Mouse (Mus musculus) CH12.LX (cell line): ENCODE data around the gene Atxn7l3. TPM values are rescaled to one million over a fixed set of nuclear protein-coding genes. Genes with fewer than 3 reads are reported as not detected.

Source experiments
- DNase-seq: peaks from one replicate; pipeline ENCODE4 v3.0.0-alpha.2; 2013; ENCODE audit errors: extremely low read depth
- H3K27ac ChIP-seq: 2 replicates; pipeline ENCODE4 v1.5.1; 2012; ENCODE audit warnings: low read depth, mild to moderate bottlenecking, control low read depth, moderate library complexity; ENCODE audit not compliant: insufficient read depth
- H3K27me3 ChIP-seq: replicated peaks from 2 replicates; pipeline ENCODE3; 2012; ENCODE audit warnings: inconsistent platforms
- H3K36me3 ChIP-seq, 2 experiments: replicated peaks in 1 of 2; 2 replicates each; pipeline versions ENCODE3 to v1.6.1; 2012; ENCODE audit warnings: inconsistent platforms in 1 of 2, low read length in 1 of 2, mild to moderate bottlenecking in 1 of 2, mixed read lengths in 1 of 2, moderate library complexity in 1 of 2; ENCODE audit not compliant: control insufficient read depth in 1 of 2, insufficient read depth in 1 of 2
- H3K4me1 ChIP-seq, 2 experiments: 2 replicates each; pipeline ENCODE4 v1.6.1; 2012; ENCODE audit warnings: inconsistent platforms in 1 of 2, moderate library complexity in 1 of 2; ENCODE audit not compliant: insufficient read depth in 2 of 2, control insufficient read depth in 1 of 2
- H3K4me2 ChIP-seq: 2 replicates; pipeline ENCODE4 v1.6.1; 2012; ENCODE audit warnings: low read depth, mild to moderate bottlenecking, control low read depth; ENCODE audit not compliant: poor library complexity, insufficient read depth, severe bottlenecking
- H3K4me3 ChIP-seq, 3 experiments: fragments of 150-350 bp in 1 of 3; sonication (generic) in 1 of 3; replicated peaks in 1 of 3; 2 replicates each; pipeline versions ENCODE3 to v1.5.1; 2011 to 2012; ENCODE audit warnings: low read depth in 2 of 3, low read length in 2 of 3, mild to moderate bottlenecking in 2 of 3, moderate library complexity in 2 of 3, control low read depth in 1 of 3, improper control_type of control experiment in 1 of 3, inconsistent platforms in 1 of 3, mixed read lengths in 1 of 3; ENCODE audit not compliant: poor library complexity in 1 of 3
- H3K79me2 ChIP-seq: replicated peaks from 2 replicates; pipeline ENCODE4 v1.6.1; 2012; ENCODE audit warnings: mild to moderate bottlenecking, moderate library complexity; ENCODE audit not compliant: control insufficient read depth, poor library complexity, insufficient read depth, severe bottlenecking; ENCODE audit errors: extremely low read depth
- H3K9ac ChIP-seq: 2 replicates; pipeline ENCODE4 v1.6.1; 2012; ENCODE audit warnings: low read depth, mild to moderate bottlenecking, control low read depth, moderate library complexity; ENCODE audit not compliant: insufficient read depth
- H3K9me3 ChIP-seq: replicated peaks from 2 replicates; pipeline ENCODE3; 2012; ENCODE audit warnings: low read length, inconsistent platforms, mixed read lengths
- BHLHE40 ChIP-seq: IDR thresholded peaks from 2 replicates; pipeline ENCODE4 v1.6.1; 2011; ENCODE audit warnings: mild to moderate bottlenecking, low read depth, low read length, improper control_type of control experiment
- CHD1 ChIP-seq: IDR thresholded peaks from 2 replicates; pipeline ENCODE4 v1.6.1; 2012; ENCODE audit warnings: low read depth, low read length, improper control_type of control experiment, inconsistent platforms
- CHD2 ChIP-seq: IDR thresholded peaks from 2 replicates; pipeline ENCODE4 v1.6.1; 2011; ENCODE audit warnings: low read length, improper control_type of control experiment
- CTCF ChIP-seq, 2 experiments: IDR thresholded peaks in 1 of 2; conservative IDR thresholded peaks in 1 of 2; 2 replicates each; pipeline ENCODE4 v1.5.1; 2011 to 2012; ENCODE audit warnings: low read depth in 2 of 2, low read length in 2 of 2, improper control_type of control experiment in 1 of 2, inconsistent platforms in 1 of 2, mild to moderate bottlenecking in 1 of 2, moderate library complexity in 1 of 2
- ELF1 ChIP-seq: IDR thresholded peaks from 2 replicates; pipeline ENCODE4 v1.6.1; 2014; ENCODE audit warnings: low read depth, mild to moderate bottlenecking, inconsistent platforms, low read length, improper control_type of control experiment
- EP300 ChIP-seq: IDR thresholded peaks from 2 replicates; pipeline ENCODE4 v1.6.1; 2011; ENCODE audit warnings: low read length, improper control_type of control experiment
- ETS1 ChIP-seq: conservative IDR thresholded peaks from 2 replicates; pipeline ENCODE4 v1.6.1; 2012; ENCODE audit warnings: low read depth, mild to moderate bottlenecking, inconsistent platforms, low read length, improper control_type of control experiment, moderate library complexity
- GABPA ChIP-seq: IDR thresholded peaks from 2 replicates; pipeline ENCODE4 v1.6.1; 2012; ENCODE audit warnings: low read depth, low read length, improper control_type of control experiment, inconsistent platforms; ENCODE audit not compliant: insufficient replicate concordance
- HCFC1 ChIP-seq: IDR thresholded peaks from 2 replicates; pipeline ENCODE4 v1.6.1; 2012; ENCODE audit warnings: low read depth, mild to moderate bottlenecking, inconsistent platforms, low read length, improper control_type of control experiment
- IRF4 ChIP-seq: IDR thresholded peaks from 2 replicates; pipeline ENCODE4 v1.6.1; 2014; ENCODE audit warnings: low read depth, mild to moderate bottlenecking, inconsistent platforms, low read length, improper control_type of control experiment
- JUN ChIP-seq: IDR thresholded peaks from 2 replicates; pipeline ENCODE4 v1.6.1; 2011; ENCODE audit warnings: low read depth, mild to moderate bottlenecking, low read length, improper control_type of control experiment, moderate library complexity; ENCODE audit not compliant: insufficient read depth
- JUND ChIP-seq: conservative IDR thresholded peaks from 2 replicates; pipeline ENCODE4 v1.6.1; 2011; ENCODE audit warnings: low read depth, low read length, improper control_type of control experiment
- KAT2A ChIP-seq: IDR thresholded peaks from 2 replicates; pipeline ENCODE4 v1.6.1; 2012; ENCODE audit warnings: low read length, improper control_type of control experiment, inconsistent platforms; ENCODE audit not compliant: insufficient replicate concordance
- MAFK ChIP-seq: IDR thresholded peaks from 2 replicates; pipeline ENCODE4 v1.6.1; 2011; ENCODE audit warnings: low read length, improper control_type of control experiment; ENCODE audit not compliant: insufficient replicate concordance
- MAX ChIP-seq: IDR thresholded peaks from 2 replicates; pipeline ENCODE4 v1.6.1; 2011; ENCODE audit warnings: low read length, improper control_type of control experiment
- MAZ ChIP-seq: IDR thresholded peaks from 2 replicates; pipeline ENCODE4 v1.6.1; 2012; ENCODE audit warnings: low read depth, mild to moderate bottlenecking, inconsistent platforms, low read length, improper control_type of control experiment, moderate library complexity
- MEF2A ChIP-seq: IDR thresholded peaks from 2 replicates; pipeline ENCODE4 v1.6.1; 2014; ENCODE audit warnings: low read depth, mild to moderate bottlenecking, inconsistent platforms, low read length, improper control_type of control experiment, borderline replicate concordance
- MXI1 ChIP-seq: IDR thresholded peaks from 2 replicates; pipeline ENCODE4 v1.6.1; 2011; ENCODE audit warnings: mild to moderate bottlenecking, low read depth, low read length, improper control_type of control experiment
- MYC ChIP-seq: IDR thresholded peaks from 2 replicates; pipeline ENCODE4 v1.6.1; 2011; ENCODE audit warnings: low read depth, mild to moderate bottlenecking, improper control_type of control experiment, low read length
- NELFE ChIP-seq: IDR thresholded peaks from 2 replicates; pipeline ENCODE4 v1.6.1; 2011; ENCODE audit warnings: low read depth, low read length, improper control_type of control experiment
- NRF1 ChIP-seq: IDR thresholded peaks from 2 replicates; pipeline ENCODE4 v1.6.1; 2014; ENCODE audit warnings: low read depth, mild to moderate bottlenecking, inconsistent platforms, low read length, improper control_type of control experiment, moderate library complexity
- PAX5 ChIP-seq: IDR thresholded peaks from 2 replicates; pipeline ENCODE4 v1.6.1; 2012; ENCODE audit warnings: low read length, inconsistent platforms, mixed read lengths
- POLR2A ChIP-seq: IDR thresholded peaks from 2 replicates; pipeline ENCODE4 v1.6.1; 2011; ENCODE audit warnings: low read depth, mild to moderate bottlenecking, improper control_type of control experiment, low read length
- POLR2AphosphoS2 ChIP-seq: IDR thresholded peaks from 2 replicates; pipeline ENCODE4 v1.6.1; 2011; ENCODE audit warnings: low read depth, low read length, improper control_type of control experiment
- SIN3A ChIP-seq: IDR thresholded peaks from 2 replicates; pipeline ENCODE4 v1.6.1; 2012; ENCODE audit warnings: low read length, improper control_type of control experiment, inconsistent platforms
- SMC3 ChIP-seq: IDR thresholded peaks from 2 replicates; pipeline ENCODE4 v1.6.1; 2011; ENCODE audit warnings: low read depth, low read length, improper control_type of control experiment
- TBP ChIP-seq: conservative IDR thresholded peaks from 2 replicates; pipeline ENCODE4 v1.6.1; 2011; ENCODE audit warnings: low read depth, low read length, improper control_type of control experiment
- TCF12 ChIP-seq: IDR thresholded peaks from 2 replicates; pipeline ENCODE4 v1.6.1; 2014; ENCODE audit warnings: low read depth, mild to moderate bottlenecking, inconsistent platforms, low read length, improper control_type of control experiment
- UBTF ChIP-seq: IDR thresholded peaks from 2 replicates; pipeline ENCODE4 v1.6.1; 2012; ENCODE audit warnings: low read depth, mild to moderate bottlenecking, inconsistent platforms, low read length, improper control_type of control experiment, moderate library complexity
- USF1 ChIP-seq: IDR thresholded peaks from 2 replicates; pipeline ENCODE4 v1.6.1; 2014; ENCODE audit warnings: low read depth, mild to moderate bottlenecking, inconsistent platforms, low read length, improper control_type of control experiment
- USF2 ChIP-seq: conservative IDR thresholded peaks from 2 replicates; pipeline ENCODE4 v1.6.1; 2011; ENCODE audit warnings: low read depth, low read length, improper control_type of control experiment
- ZC3H11A ChIP-seq: IDR thresholded peaks from 2 replicates; pipeline ENCODE4 v1.6.1; 2012; ENCODE audit warnings: low read depth, mild to moderate bottlenecking, inconsistent platforms, low read length, improper control_type of control experiment
- ZKSCAN1 ChIP-seq: IDR thresholded peaks from 2 replicates; pipeline ENCODE4 v1.6.1; 2012; ENCODE audit warnings: low read depth, inconsistent platforms, low read length, improper control_type of control experiment, borderline replicate concordance
- ZMIZ1 ChIP-seq: IDR thresholded peaks from 2 replicates; pipeline ENCODE4 v1.6.1; 2012; ENCODE audit warnings: low read depth, mild to moderate bottlenecking, inconsistent platforms, low read length, improper control_type of control experiment
- ZNF384 ChIP-seq: IDR thresholded peaks from 2 replicates; pipeline ENCODE4 v1.6.1; 2012; ENCODE audit warnings: low read depth, low read length, improper control_type of control experiment, inconsistent platforms
- dilution Hi-C: fragments of 300-500 bp; cut with MboI; formaldehyde crosslinking; loops from 2 replicates; pipeline ENCODE4 v1.14.3; 2020; ENCODE audit warnings: low sequenced_read_pairs; ENCODE audit not compliant: extremely low pct_unique_long_range_greater_than_20kb, extremely low pct_ligation_motif_present
- in situ Hi-C: fragments of 300-500 bp; cut with MboI; formaldehyde crosslinking; loops from 3 replicates; pipeline ENCODE4 v1.14.3; 2019; ENCODE audit warnings: low sequenced_read_pairs, low pct_ligation_motif_present, low pct_unique_long_range_greater_than_20kb, mixed read lengths
- polyA plus RNA-seq: library from polyadenylated mRNA; unstranded; fragments of >175 nt; gene quantifications from 2 replicates; pipeline ENCODE4 v1.2.1, GENCODE M21; 2012; ENCODE audit warnings: low read depth; ENCODE audit not compliant: insufficient read length
- total RNA-seq, 2 experiments: library from RNA; depleted of rRNA; stranded (reverse); fragments of 300-350 nt in 1 of 2; fragments of >200 nt in 1 of 2; gene quantifications; 2 replicates each; pipeline ENCODE4 v1.2.3; 2012 to 2014

Gene Atxn7l3
- 46.6 and 51.3 TPM in 2 replicates for total RNA-seq (2012; rRNA removed)
- total RNA-seq (2014; rRNA removed) = 38.3 and 40.7 TPM in 2 replicates
- 52.0 and 59.0 TPM in 2 replicates for polyA plus RNA-seq

- peak; percentile 99 for DNase-seq
- Histone ChIP-seq H3K4me3 (peak within 1 kb of the TSS; percentile 82 to 96 (median 93)), H3K27ac (peak within 1 kb of the TSS; percentile 92), H3K79me2 (peaks cover 13% of the 10 kb centered on the region), H3K9me3 (peaks cover 2% of the 10 kb centered on the region), H3K27me3 (no peaks in the 10 kb centered on the region), H3K36me3 (peaks cover 21 to 32% of the 10 kb centered on the region in 2 experiments), H3K4me1 (peaks cover 6 to 38% of the 10 kb centered on the region in 2 experiments; a peak in 3 of 4 replicates), H3K9ac (peak within 1 kb of the TSS; percentile 95), H3K4me2 (peak within 1 kb of the TSS; percentile 97)
- TF ChIP-seq USF1 = no peak
- TF ChIP-seq ZNF384 = peak; percentile 11; the same call in 1 of the 2 replicates
- peak; percentile 93 for TF ChIP-seq SIN3A
- TF ChIP-seq MAX = 0 out of 2 replicates have a peak, but pooled peaks have one; percentile 61
- peak; percentile 97 for TF ChIP-seq MAZ
- TF ChIP-seq MAFK = no peak
- peak; percentile 87 for TF ChIP-seq POLR2AphosphoS2
- TF ChIP-seq ZKSCAN1 = no peak
- TF ChIP-seq ETS1 = peak; percentile 43
- no peak for TF ChIP-seq GABPA
- TF ChIP-seq USF2 = no peak
- peak; percentile 76 for TF ChIP-seq ZMIZ1
- peak; percentile 57 for TF ChIP-seq IRF4
- peak; percentile 88 for TF ChIP-seq MXI1
- TF ChIP-seq KAT2A = peak; percentile 68; the same call in 1 of the 2 replicates
- TF ChIP-seq MEF2A = peak; percentile 48
- TF ChIP-seq CTCF (conservative IDR thresholded peaks at IDR 0.05 in 1 of 2, IDR thresholded peaks at IDR 0.05 in 1 of 2; ENCODE audit: low read depth in 2 of 2, low read length in 2 of 2) = no peak
- TF ChIP-seq HCFC1 = peak; percentile 83
- TF ChIP-seq UBTF = peak; percentile 67; the same call in 1 of the 2 replicates
- no peak for TF ChIP-seq EP300
- TF ChIP-seq TBP = 0 out of 2 replicates have a peak, but pooled peaks have one; percentile 34
- TF ChIP-seq TCF12 = peak; percentile 66
- peak; percentile 92 for TF ChIP-seq NELFE
- no peak; the same call in 1 of the 2 replicates for TF ChIP-seq CHD1
- peak; percentile 26; the same call in 1 of the 2 replicates for TF ChIP-seq MYC
- no peak for TF ChIP-seq JUN
- TF ChIP-seq BHLHE40 = peak; percentile 57; the same call in 1 of the 2 replicates
- TF ChIP-seq JUND = no peak
- peak; percentile 82 for TF ChIP-seq ELF1
- peak; percentile 83 for TF ChIP-seq POLR2A
- peak; percentile 70 for TF ChIP-seq NRF1
- TF ChIP-seq PAX5 = no peak
- TF ChIP-seq ZC3H11A = no peak
- TF ChIP-seq SMC3 = no peak
- peak; percentile 77 for TF ChIP-seq CHD2
- in situ Hi-C loops (no loop called here), dilution Hi-C loops (no loop called here)
Measured at GRCm38 (mm10) chr11:102296491-102297472, at the start of gene Atxn7l3. Gene Atxn7l3 (minus strand): TSS chr11:102296631.
